Mouse (Mus musculus) forebrain, embryonic 11.5 days (tissue): ENCODE measurements around the gene Pcx. TPM values are rescaled to one million over a fixed set of nuclear protein-coding genes. Genes with fewer than 3 reads are reported as not detected.

ENCODE experiments used
- ATAC-seq: fragments of 200-750 bp; cut with Nextera tagmentation; replicated peaks from 2 replicates; pipeline ENCODE4 v1.8.0; 2017; ENCODE audit warnings: moderate TSS enrichment; ENCODE audit not compliant: low FRiP score
- DNase-seq: peaks from one replicate; pipeline ENCODE4 v3.0.0-alpha.2; 2017; ENCODE audit warnings: low spot score
- H3K27ac ChIP-seq: fragments of 300-500 bp; sonication (generic); 2 replicates; pipeline ENCODE4 v1.5.1; 2014; ENCODE audit warnings: low read depth, low read length
- H3K27me3 ChIP-seq: fragments of 300-500 bp; sonication (generic); 2 replicates; pipeline ENCODE4 v1.6.1; 2014; ENCODE audit warnings: mild to moderate bottlenecking, low read length, mixed read lengths; ENCODE audit not compliant: control insufficient read depth, insufficient read depth
- H3K36me3 ChIP-seq: fragments of 300-500 bp; sonication (generic); 2 replicates; pipeline ENCODE4 v1.6.1; 2014; ENCODE audit warnings: mild to moderate bottlenecking, low read length, moderate library complexity, mixed read lengths; ENCODE audit not compliant: control insufficient read depth, insufficient read depth
- H3K4me1 ChIP-seq: fragments of 300-500 bp; sonication (generic); replicated peaks from 2 replicates; pipeline ENCODE4 v1.6.1; 2014; ENCODE audit warnings: low read length, mixed read lengths; ENCODE audit not compliant: control insufficient read depth, insufficient read depth
- H3K4me2 ChIP-seq: fragments of 300-500 bp; sonication (generic); 2 replicates; pipeline ENCODE4 v1.6.1; 2014; ENCODE audit warnings: low read depth, mild to moderate bottlenecking, low read length, moderate library complexity, mixed read lengths; ENCODE audit not compliant: severe bottlenecking
- H3K4me3 ChIP-seq: fragments of 300-500 bp; sonication (generic); 2 replicates; pipeline ENCODE4 v1.5.1; 2014; ENCODE audit warnings: low read depth, low read length
- H3K9ac ChIP-seq: fragments of 300-500 bp; sonication (generic); 2 replicates; pipeline ENCODE4 v1.6.1; 2014; ENCODE audit warnings: low read length
- H3K9me3 ChIP-seq: fragments of 300-500 bp; sonication (generic); 2 replicates; pipeline ENCODE4 v1.6.1; 2016; ENCODE audit warnings: low read length, mixed read lengths; ENCODE audit not compliant: control insufficient read depth
- WGBS: fragments of 180-500 bp; shearing (Covaris S2); extraction: QIAGEN DNeasy Blood & Tissue Kit; methylation state at CpG from one replicate; pipeline ENCODE4 v1.1.7; 2014; 5-methylcytosine and 5-hydroxymethylcytosine counted together
- polyA plus RNA-seq: library from polyadenylated mRNA; unstranded; fragments of >200 nt; fragmentation: Nextera tagmentation; extraction: Ambion mirVana; gene quantifications from 2 replicates; pipeline ENCODE4 v1.2.1, GENCODE M21; 2014

Gene Pcx
- polyA plus RNA-seq: 18.5 and 19.3 TPM in 2 replicates

DNA sequence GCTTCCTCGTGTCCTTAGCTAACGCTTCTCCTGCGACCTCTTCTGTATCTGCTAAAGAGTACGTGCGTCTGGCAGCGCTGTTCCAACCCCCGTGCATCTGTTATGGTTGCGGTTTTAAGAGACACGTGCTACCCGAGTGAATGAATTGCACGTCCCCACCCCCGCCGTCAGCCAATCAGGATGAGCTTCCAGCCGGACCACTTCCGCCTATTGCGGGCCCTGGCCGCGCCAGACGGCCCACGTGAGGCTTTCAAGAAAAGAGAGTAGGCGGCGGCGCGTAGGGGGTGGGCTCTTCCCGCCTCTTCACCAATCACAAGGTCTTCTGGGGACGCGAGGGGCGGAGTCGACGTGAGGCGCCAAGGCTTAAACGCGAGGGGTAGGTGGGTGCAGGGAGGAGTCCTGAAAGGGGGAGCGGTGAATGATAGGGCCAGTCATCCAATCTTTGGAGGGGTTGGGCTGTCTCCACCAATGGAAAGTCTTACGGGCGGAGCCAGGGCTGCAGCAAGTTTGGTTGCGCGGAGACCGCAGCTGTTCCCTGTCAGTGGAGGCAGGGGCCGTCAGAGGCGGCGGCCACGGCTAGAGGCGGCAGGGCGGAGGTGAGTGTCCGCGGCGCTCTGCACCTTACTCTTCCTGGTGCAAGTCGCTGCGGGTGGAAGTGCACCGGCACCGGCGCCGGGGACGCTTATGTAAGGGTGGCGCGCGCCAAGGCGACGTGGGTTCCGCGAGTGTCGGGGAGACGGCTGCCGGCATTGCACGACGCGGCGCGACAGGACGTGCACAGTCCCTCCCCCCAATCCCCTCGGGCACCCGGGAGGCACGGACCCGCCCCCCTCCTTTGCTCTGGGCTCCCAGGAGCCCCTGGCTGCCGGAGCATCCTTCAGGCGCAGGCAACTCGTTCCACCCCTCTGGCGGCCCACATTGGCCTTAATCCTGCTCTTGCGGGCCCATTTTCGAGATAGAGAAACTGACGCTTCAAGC lies at the start of gene Pcx:
Gene Pcx (plus strand): TSS at position 487 of the 978 bp plus-strand sequence.
- Histone ChIP-seq H3K4me1 (0 out of 2 replicates have a peak, but pooled peaks cover 4% of the 10 kb centered on the region), H3K36me3 (no peaks in the 10 kb centered on the region), H3K4me3 (peak within 1 kb of the TSS; percentile 67), H3K9me3 (no peaks in the 10 kb centered on the region), H3K9ac (peak within 1 kb of the TSS; percentile 52), H3K27me3 (no peaks in the 10 kb centered on the region), H3K4me2 (peak within 1 kb of the TSS; percentile 73), H3K27ac (no peak within 1 kb of the TSS)
- WGBS: under 1% methylated on average over 80 of the region's 82 CpGs
- peak; percentile 99 for DNase-seq
- peak; percentile 100 for ATAC-seq

DNA sequence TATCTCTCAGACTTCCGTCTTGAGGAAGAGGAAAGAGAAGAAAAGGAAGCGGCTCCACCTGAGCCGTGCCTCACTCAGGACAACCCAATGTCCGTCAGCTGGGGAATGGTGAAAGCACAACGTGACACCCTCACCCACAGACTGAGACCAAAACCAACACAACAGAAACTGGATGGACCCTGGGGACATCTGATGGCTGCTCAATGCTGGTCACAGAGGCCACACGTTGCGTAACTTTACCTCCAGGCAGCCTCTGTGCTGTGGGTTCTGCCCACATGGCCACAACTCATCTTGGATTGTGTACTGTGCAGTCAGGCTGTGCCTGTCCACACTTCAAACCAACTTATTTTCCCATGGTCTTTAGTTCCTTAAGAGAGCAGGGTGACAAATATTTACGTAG lies 48.3 kb upstream of the Pcx start:
- DNase-seq: no peak
- Histone ChIP-seq H3K36me3 (no peaks in the 10 kb centered on the region), H3K27ac (no peak overlapping the region), H3K4me1 (no peaks in the 10 kb centered on the region), H3K4me3 (no peak overlapping the region), H3K4me2 (no peak overlapping the region), H3K9me3 (no peaks in the 10 kb centered on the region), H3K27me3 (no peaks in the 10 kb centered on the region), H3K9ac (no peak overlapping the region)
- 90% methylated on average over 8 of the region's 8 CpGs for WGBS
- ATAC-seq: no peak

- ATAC-seq (no peak), DNase-seq (no peak)
- H3K27ac ChIP-seq: no peak overlapping the region
- no peak overlapping the region for H3K9ac ChIP-seq
- H3K27me3 ChIP-seq: no peaks in the 10 kb centered on the region
- H3K4me2 ChIP-seq: no peak overlapping the region
- 81% methylated on average over 4 of the region's 4 CpGs for WGBS
- H3K4me3 ChIP-seq: no peak overlapping the region
- H3K4me1 ChIP-seq: no peaks in the 10 kb centered on the region
- no peaks in the 10 kb centered on the region for H3K9me3 ChIP-seq
- no peaks in the 10 kb centered on the region for H3K36me3 ChIP-seq
Measured at GRCm38 (mm10) chr19:4464666-4465065, 45.6 kb upstream of the Pcx start.

GRCm38 (mm10) chr19:4468363-4468762 lies 41.9 kb upstream of the Pcx start:
- Histone ChIP-seq H3K36me3 (no peaks in the 10 kb centered on the region), H3K27ac (no peak overlapping the region), H3K4me1 (no peaks in the 10 kb centered on the region), H3K4me3 (no peak overlapping the region), H3K27me3 (no peaks in the 10 kb centered on the region), H3K9me3 (no peaks in the 10 kb centered on the region), H3K9ac (no peak overlapping the region), H3K4me2 (no peak overlapping the region)
- whole genome bisulfite sequencing: 39% methylated on average over 5 of the region's 5 CpGs
- ATAC-seq: no peak
- DNase-seq: no peak

DNA sequence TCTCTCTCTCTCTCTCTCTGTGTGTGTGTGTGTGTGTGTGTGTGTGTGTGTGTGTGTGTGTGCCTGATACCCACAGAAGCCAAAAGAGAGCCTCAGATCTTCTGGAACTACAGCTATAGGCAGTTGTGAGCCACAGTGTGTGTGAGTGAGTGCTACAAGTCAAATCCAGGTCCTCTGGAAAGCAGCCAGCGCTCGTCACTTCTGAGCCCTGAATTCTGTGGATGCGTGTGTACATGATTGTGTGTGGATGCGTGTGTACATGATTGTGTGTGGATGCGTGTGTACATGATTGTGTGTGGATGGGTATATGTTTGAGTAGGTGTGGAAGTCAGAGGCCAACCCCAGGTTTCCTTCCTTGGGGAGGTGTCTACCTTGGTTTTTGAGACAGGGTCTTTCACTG lies 36.7 kb upstream of the Pcx start:
- Histone ChIP-seq H3K4me3 (no peak overlapping the region), H3K9me3 (no peaks in the 10 kb centered on the region), H3K27ac (no peak overlapping the region), H3K36me3 (no peaks in the 10 kb centered on the region), H3K4me1 (peaks cover 5% of the 10 kb centered on the region; the same call in 1 of the 2 replicates), H3K9ac (no peak overlapping the region), H3K4me2 (no peak overlapping the region), H3K27me3 (peaks cover 30% of the 10 kb centered on the region)
- DNase-seq (no peak), ATAC-seq (no peak)
- WGBS: 92% methylated on average over 5 of the region's 5 CpGs

GRCm38 (mm10) chr19:4474739-4475138 lies 35.5 kb upstream of the Pcx start:
- Histone ChIP-seq H3K36me3 (no peaks in the 10 kb centered on the region), H3K27me3 (peaks cover 30% of the 10 kb centered on the region), H3K9ac (no peak overlapping the region), H3K9me3 (no peaks in the 10 kb centered on the region), H3K4me2 (no peak overlapping the region), H3K27ac (no peak overlapping the region), H3K4me3 (no peak overlapping the region), H3K4me1 (peaks cover 5% of the 10 kb centered on the region; the same call in 1 of the 2 replicates)
- DNase-seq (no peak), ATAC-seq (no peak)
- WGBS: 40% methylated on average over 3 of the region's 3 CpGs

DNA sequence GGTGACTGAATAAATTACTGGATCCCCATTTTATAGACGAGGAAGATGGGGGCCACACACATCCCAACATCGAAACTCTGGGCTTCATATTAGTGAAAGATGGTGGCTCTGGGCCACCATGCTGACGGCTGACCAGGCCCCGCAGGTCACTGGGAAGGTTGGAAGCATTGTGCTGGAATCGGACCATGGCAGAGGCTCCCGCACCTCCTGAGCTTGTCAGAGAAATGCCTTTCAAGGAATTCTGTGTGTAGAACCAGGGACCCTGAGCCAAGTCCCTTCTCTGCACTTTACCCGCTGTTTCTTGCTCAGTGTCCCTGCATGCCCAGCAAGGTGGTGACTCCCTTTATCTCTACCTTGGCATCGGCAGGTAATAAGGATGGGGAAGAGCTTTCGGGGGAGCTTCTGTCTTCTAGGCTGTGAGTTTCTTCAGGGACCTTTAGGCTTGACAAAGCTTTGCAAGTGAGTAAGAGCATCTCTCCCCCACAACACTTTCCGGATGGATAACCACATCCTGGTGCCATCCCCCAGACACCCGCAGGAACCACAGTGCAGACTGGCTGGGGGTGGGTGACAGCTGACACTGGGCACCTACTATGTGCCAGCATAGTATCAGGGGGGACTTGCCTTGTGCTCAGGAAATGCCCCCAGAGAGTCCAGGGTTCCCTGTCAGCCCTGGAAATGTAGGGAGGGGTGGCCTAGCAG lies 34.9 kb upstream of the Pcx start:
- ATAC-seq: no peak
- Histone ChIP-seq H3K9ac (no peak overlapping the region), H3K36me3 (no peaks in the 10 kb centered on the region), H3K4me2 (no peak overlapping the region), H3K9me3 (no peaks in the 10 kb centered on the region), H3K27ac (no peak overlapping the region), H3K4me3 (no peak overlapping the region), H3K4me1 (peaks cover 5% of the 10 kb centered on the region; the same call in 1 of the 2 replicates), H3K27me3 (peaks cover 30% of the 10 kb centered on the region)
- WGBS: 76% methylated on average over 11 of the region's 11 CpGs
- DNase-seq: no peak

GRCm38 (mm10) chr19:4476601-4477257 lies 33.5 kb upstream of the Pcx start:
- Histone ChIP-seq H3K9ac (peak overlapping the region; percentile 41), H3K27me3 (peaks cover 30% of the 10 kb centered on the region), H3K4me1 (peaks cover 5% of the 10 kb centered on the region; the same call in 1 of the 2 replicates), H3K4me3 (peak overlapping the region; percentile 36), H3K27ac (no peak overlapping the region), H3K4me2 (peak overlapping the region; percentile 75), H3K36me3 (no peaks in the 10 kb centered on the region), H3K9me3 (no peaks in the 10 kb centered on the region)
- peak; percentile 42; the same call in 1 of the 2 replicates for ATAC-seq
- WGBS: under 1% methylated on average over 69 of the region's 70 CpGs
- DNase-seq: peak; percentile 68
